Mouse (Mus musculus): ENCODE measurements at regions not wholly inside any gene's neighbourhood (a gene's known extent, or its start where the extent isn't known, plus 50 kb on each side); places are given as distances from the start of the nearest gene placed in this dataset.

- DNase-seq (ENCODE audit: extremely low spot score in 1 of 2, low spot score in 1 of 2), result no peak
Observed at GRCm38 (mm10) chr13:45211241-45211640, 132.7 kb downstream of the Gm9817 start.

- no peak for DNase-seq (ENCODE audit: extremely low spot score in 1 of 2, low spot score in 1 of 2)
Observed at GRCm38 (mm10) chr13:45213116-45213834, 134.8 kb downstream of the Gm9817 start.

GRCm38 (mm10) chr13:45218251-45218650, 139.8 kb downstream of the Gm9817 start:
- DNase-seq (ENCODE audit: extremely low spot score in 1 of 2, low spot score in 1 of 2), result no peak

GRCm38 (mm10) chr13:45219671-45220070, 141.2 kb downstream of the Gm9817 start:
- DNase-seq (ENCODE audit: extremely low spot score in 1 of 2, low spot score in 1 of 2), result no peak

GRCm38 (mm10) chr13:45230804-45231203, 152.3 kb downstream of the Gm9817 start:
- no peak for DNase-seq (ENCODE audit: extremely low spot score in 1 of 2, low spot score in 1 of 2)

GRCm38 (mm10) chr13:45235236-45235635, 154.3 kb upstream of the Mylip start:
- DNase-seq (ENCODE audit: extremely low spot score in 1 of 2, low spot score in 1 of 2), result no peak

- DNase-seq (ENCODE audit: extremely low spot score in 1 of 2, low spot score in 1 of 2), result no peak
Observed at GRCm38 (mm10) chr13:45238258-45238657, 151.3 kb upstream of the Mylip start.

GRCm38 (mm10) chr13:45239153-45239552, 150.4 kb upstream of the Mylip start:
- peak in 1 of 2 experiments; percentile 25 for DNase-seq (ENCODE audit: extremely low spot score in 1 of 2, low spot score in 1 of 2)

GRCm38 (mm10) chr13:45240009-45240653, 149.4 kb upstream of the Mylip start:
- no peak for DNase-seq (ENCODE audit: extremely low spot score in 1 of 2, low spot score in 1 of 2)

- no peak for DNase-seq (ENCODE audit: extremely low spot score in 1 of 2, low spot score in 1 of 2)
Observed at GRCm38 (mm10) chr13:45242261-45242660, 147.3 kb upstream of the Mylip start.

- DNase-seq (ENCODE audit: extremely low spot score in 1 of 2, low spot score in 1 of 2), result no peak
Observed at GRCm38 (mm10) chr13:45242750-45243149, 146.8 kb upstream of the Mylip start.

- no peak for DNase-seq (ENCODE audit: extremely low spot score in 1 of 2, low spot score in 1 of 2)
Observed at GRCm38 (mm10) chr13:45245651-45246050, 143.9 kb upstream of the Mylip start.

- no peak for DNase-seq (ENCODE audit: extremely low spot score in 1 of 2, low spot score in 1 of 2)
Observed at GRCm38 (mm10) chr13:45246341-45246740, 143.2 kb upstream of the Mylip start.

GRCm38 (mm10) chr13:45250028-45250427, 139.5 kb upstream of the Mylip start:
- DNase-seq (ENCODE audit: extremely low spot score in 1 of 2, low spot score in 1 of 2), result no peak

- DNase-seq (ENCODE audit: extremely low spot score in 1 of 2, low spot score in 1 of 2), result no peak
Observed at GRCm38 (mm10) chr13:45251068-45251467, 138.5 kb upstream of the Mylip start.

- DNase-seq (ENCODE audit: extremely low spot score in 1 of 2, low spot score in 1 of 2), result no peak
Observed at GRCm38 (mm10) chr13:45252126-45252525, 137.4 kb upstream of the Mylip start.

- no peak for DNase-seq (ENCODE audit: extremely low spot score in 1 of 2, low spot score in 1 of 2)
Observed at GRCm38 (mm10) chr13:45253221-45253620, 136.3 kb upstream of the Mylip start.

- no peak for DNase-seq (ENCODE audit: extremely low spot score in 1 of 2, low spot score in 1 of 2)
Observed at GRCm38 (mm10) chr13:45255277-45255676, 134.3 kb upstream of the Mylip start.

- DNase-seq (ENCODE audit: extremely low spot score in 1 of 2, low spot score in 1 of 2), result no peak
Observed at GRCm38 (mm10) chr13:45262011-45262410, 127.5 kb upstream of the Mylip start.

- DNase-seq (ENCODE audit: extremely low spot score in 1 of 2, low spot score in 1 of 2), result no peak
Observed at GRCm38 (mm10) chr13:45266287-45267064, 123.1 kb upstream of the Mylip start.

- DNase-seq (ENCODE audit: extremely low spot score in 1 of 2, low spot score in 1 of 2), result no peak
Observed at GRCm38 (mm10) chr13:45267446-45267845, 122.1 kb upstream of the Mylip start.

All from layer of hippocampus, postnatal 25 days (tissue).